Mouse (Mus musculus): Measurements from ENCODE around the gene Hoxd11.

The Hoxd11 gene

GRCm38 (mm10) chr2:74678891-74679595, at the start of gene Hoxd11:
Gene Hoxd11 (plus strand): TSS chr2:74679557.
- DNase-seq (ENCODE audit: extremely low read depth, low read depth) = no peak

GRCm38 (mm10) chr2:74635412-74635811, 43.9 kb upstream of the Hoxd11 start:
- DNase-seq (ENCODE audit: extremely low read depth, low read depth) = no peak

- DNase-seq (ENCODE audit: extremely low read depth, low read depth) = no peak
Observed at GRCm38 (mm10) chr2:74642431-74642830, 36.9 kb upstream of the Hoxd11 start.

- no peak for DNase-seq (ENCODE audit: extremely low read depth, low read depth)
Observed at GRCm38 (mm10) chr2:74645631-74646030, 33.7 kb upstream of the Hoxd11 start.

GRCm38 (mm10) chr2:74647082-74647864, 32.1 kb upstream of the Hoxd11 start:
- DNase-seq (ENCODE audit: extremely low read depth, low read depth) = no peak

- no peak for DNase-seq (ENCODE audit: extremely low read depth, low read depth)
Observed at GRCm38 (mm10) chr2:74652996-74653340, 26.4 kb upstream of the Hoxd11 start.

GRCm38 (mm10) chr2:74653781-74654535, 25.4 kb upstream of the Hoxd11 start:
- DNase-seq (ENCODE audit: extremely low read depth, low read depth) = no peak

GRCm38 (mm10) chr2:74654743-74655419, 24.5 kb upstream of the Hoxd11 start:
- no peak for DNase-seq (ENCODE audit: extremely low read depth, low read depth)

- no peak for DNase-seq (ENCODE audit: extremely low read depth, low read depth)
Observed at GRCm38 (mm10) chr2:74655420-74655781, 24.0 kb upstream of the Hoxd11 start.

- no peak for DNase-seq (ENCODE audit: extremely low read depth, low read depth)
Observed at GRCm38 (mm10) chr2:74655821-74656631, 23.3 kb upstream of the Hoxd11 start.

GRCm38 (mm10) chr2:74656632-74657021, 22.7 kb upstream of the Hoxd11 start:
- no peak for DNase-seq (ENCODE audit: extremely low read depth, low read depth)

GRCm38 (mm10) chr2:74657251-74658023, 21.9 kb upstream of the Hoxd11 start:
- no peak for DNase-seq (ENCODE audit: extremely low read depth, low read depth)

GRCm38 (mm10) chr2:74658024-74658666, 21.2 kb upstream of the Hoxd11 start:
- DNase-seq (ENCODE audit: extremely low read depth, low read depth) = no peak

- DNase-seq (ENCODE audit: extremely low read depth, low read depth) = no peak
Observed at GRCm38 (mm10) chr2:74658667-74659371, 20.5 kb upstream of the Hoxd11 start.

- DNase-seq (ENCODE audit: extremely low read depth, low read depth) = no peak
Observed at GRCm38 (mm10) chr2:74659507-74660005, 19.8 kb upstream of the Hoxd11 start, which contains the start of gene Evx2. Gene Evx2 (minus strand): TSS chr2:74659557.

GRCm38 (mm10) chr2:74660421-74661375, 18.7 kb upstream of the Hoxd11 start:
- no peak for DNase-seq (ENCODE audit: extremely low read depth, low read depth)

GRCm38 (mm10) chr2:74661685-74662084, 17.7 kb upstream of the Hoxd11 start:
- DNase-seq (ENCODE audit: extremely low read depth, low read depth) = no peak
